Mouse (Mus musculus): ENCODE data around the gene Washc4. TPM values are rescaled to one million over a fixed set of nuclear protein-coding genes. Genes with fewer than 3 reads are reported as not detected.
"Not testable (repeated sequence)": the region's sequence is repeated elsewhere in the genome, so short reads cannot be mapped to it uniquely, and the experiment has no call there.

Washc4 gene
- total RNA-seq (2021) = 10 to 100 TPM; 24.5 to 29.8 TPM
- polyA plus RNA-seq (2012; rRNA removed) = 0.56 and 0.59 TPM in 2 replicates
- long read RNA-seq, full-length matches to known transcripts = 6 of 11 reads
- long read RNA-seq, partial matches to known transcripts = 1 of 11 reads
- long read RNA-seq, other reads (novel, unspliced or antisense) = 4 of 11 reads

GRCm38 (mm10) chr10:83543439-83544102 is at the start of gene Washc4:
Gene Washc4, plus strand, starts transcription at chr10:83543752.
- peak; percentile 98 for DNase-seq

GRCm38 (mm10) chr10:83497321-83497720 is 46.2 kb upstream of the Washc4 start:
- DNase-seq = no peak

- DNase-seq = no peak
These were observed 34.4 kb upstream of the Washc4 start for GRCm38 (mm10) chr10:83508962-83509660.

GRCm38 (mm10) chr10:83511304-83511703 is 32.2 kb upstream of the Washc4 start:
- DNase-seq = no peak

GRCm38 (mm10) chr10:83513736-83514135 is 29.8 kb upstream of the Washc4 start:
- no peak for DNase-seq

GRCm38 (mm10) chr10:83520990-83521389 is 22.6 kb upstream of the Washc4 start:
- DNase-seq = no peak

GRCm38 (mm10) chr10:83524238-83524637 is 19.3 kb upstream of the Washc4 start:
- DNase-seq = not testable (repeated sequence)

GRCm38 (mm10) chr10:83530384-83530967 is 13.1 kb upstream of the Washc4 start:
- DNase-seq = no peak

- DNase-seq = peak; percentile 82
These were observed 10.2 kb upstream of the Washc4 start for GRCm38 (mm10) chr10:83533258-83533909.

GRCm38 (mm10) chr10:83533910-83534283 is 9.7 kb upstream of the Washc4 start, which contains the start of gene Aldh1l2:
Gene Aldh1l2, minus strand, starts transcription at chr10:83534140.
- peak; percentile 90 for DNase-seq

GRCm38 (mm10) chr10:83536436-83536835 is 7.1 kb upstream of the Washc4 start:
- no peak for DNase-seq

GRCm38 (mm10) chr10:83539311-83539980 is 4.1 kb upstream of the Washc4 start:
- no peak for DNase-seq

GRCm38 (mm10) chr10:83540092-83540491 is 3.5 kb upstream of the Washc4 start:
- no peak for DNase-seq

- no peak for DNase-seq
These were observed 1.3 kb upstream of the Washc4 start for GRCm38 (mm10) chr10:83542241-83542640.

- DNase-seq = no peak
These were observed 539 bp downstream of the Washc4 start for GRCm38 (mm10) chr10:83544103-83544479.

- DNase-seq = no peak
These were observed 1.8 kb downstream of the Washc4 start for GRCm38 (mm10) chr10:83545341-83545740.

GRCm38 (mm10) chr10:83563005-83563404 is 19.5 kb downstream of the Washc4 start:
- no peak for DNase-seq

- no peak for DNase-seq
These were observed 22.2 kb downstream of the Washc4 start for GRCm38 (mm10) chr10:83565449-83566441.

- DNase-seq = no peak
These were observed 47.2 kb downstream of the Washc4 start for GRCm38 (mm10) chr10:83590801-83591200.

GRCm38 (mm10) chr10:83592616-83593015 is 49.1 kb downstream of the Washc4 start:
- no peak for DNase-seq

- DNase-seq = no peak
These were observed 51.0 kb downstream of the Washc4 start for GRCm38 (mm10) chr10:83594526-83594925.
